Mouse (Mus musculus) forebrain, embryonic 14.5 days (tissue): ENCODE results near the gene Zfp821. TPM values are rescaled to one million over a fixed set of nuclear protein-coding genes. Genes with fewer than 3 reads are reported as not detected.
"Not testable (repeated sequence)": the region's sequence is repeated elsewhere in the genome, so short reads cannot be mapped to it uniquely, and the experiment has no call there.

ENCODE experiments used
- ATAC-seq: fragments of 200-750 bp; cut with Nextera tagmentation; 2 replicates; pipeline ENCODE4 v1.8.0; 2017; ENCODE audit warnings: mild to moderate bottlenecking, moderate library complexity
- DNase-seq: peaks from one replicate; pipeline ENCODE4 v3.0.0-alpha.2; 2015; ENCODE audit warnings: low spot score
- H3K27ac ChIP-seq: fragments of 300-500 bp; sonication (generic); 2 replicates; pipeline ENCODE4 v1.5.1; 2014; ENCODE audit warnings: low read depth, mild to moderate bottlenecking, control low read depth, low read length, moderate library complexity
- H3K27me3 ChIP-seq: fragments of 300-500 bp; sonication (generic); replicated peaks from 2 replicates; pipeline ENCODE4 v1.6.1; 2014; ENCODE audit warnings: low read length, control low read depth, mixed read lengths; ENCODE audit not compliant: control insufficient read depth, insufficient read depth
- H3K36me3 ChIP-seq: fragments of 300-500 bp; sonication (generic); 2 replicates; pipeline ENCODE4 v1.6.1; 2014; ENCODE audit warnings: low read length, control low read depth; ENCODE audit not compliant: control insufficient read depth, insufficient read depth
- H3K4me1 ChIP-seq: fragments of 300-500 bp; sonication (generic); 2 replicates; pipeline ENCODE4 v1.6.1; 2014; ENCODE audit warnings: antibody characterized with exemption, low read length, control low read depth; ENCODE audit not compliant: control insufficient read depth, insufficient read depth
- H3K4me2 ChIP-seq: fragments of 300-500 bp; sonication (generic); 2 replicates; pipeline ENCODE4 v1.6.1; 2014; ENCODE audit warnings: mild to moderate bottlenecking, control low read depth, low read length
- H3K4me3 ChIP-seq: fragments of 300-500 bp; sonication (generic); 2 replicates; pipeline ENCODE4 v1.5.1; 2014; ENCODE audit warnings: low read depth, low read length, control low read depth
- H3K9ac ChIP-seq: fragments of 300-500 bp; sonication (generic); 2 replicates; pipeline ENCODE4 v1.6.1; 2014; ENCODE audit warnings: mild to moderate bottlenecking, low read length, control low read depth, moderate library complexity
- H3K9me3 ChIP-seq: fragments of 300-500 bp; sonication (generic); replicated peaks from 2 replicates; pipeline ENCODE4 v1.6.1; 2016; ENCODE audit warnings: low read length, control low read depth, mixed read lengths; ENCODE audit not compliant: control insufficient read depth
- WGBS: fragments of 180-500 bp; shearing (Covaris S2); extraction: QIAGEN DNeasy Blood & Tissue Kit; methylation state at CpG from one replicate; pipeline ENCODE4 v1.1.7; 2014; 5-methylcytosine and 5-hydroxymethylcytosine counted together
- polyA plus RNA-seq: library from polyadenylated mRNA; unstranded; fragments of >200 nt; fragmentation: Nextera tagmentation; extraction: Ambion mirVana; gene quantifications from 2 replicates; pipeline ENCODE4 v1.2.1, GENCODE M21; 2014

The Zfp821 gene
- polyA plus RNA-seq, 1 experiment from 2014 or later: 73.9 TPM

GRCm38 (mm10) chr8:109737237-109738048, 32.1 kb downstream of the Zfp821 start, which contains the start of gene Atxn1l:
Gene Atxn1l (minus strand): TSS chr8:109737739.
- Histone ChIP-seq H3K9ac (peak within 1 kb of the TSS; percentile 98), H3K27me3 (no peaks in the 10 kb centered on the region), H3K4me2 (peak within 1 kb of the TSS; percentile 94), H3K9me3 (no peaks in the 10 kb centered on the region), H3K27ac (peak within 1 kb of the TSS; percentile 59; the same call in 1 of the 2 replicates), H3K36me3 (peaks cover 16% of the 10 kb centered on the region), H3K4me3 (peak within 1 kb of the TSS; percentile 95), H3K4me1 (peaks cover 10% of the 10 kb centered on the region)
- DNase-seq (peak; percentile 82), ATAC-seq (peak; percentile 92)
- under 1% methylated on average over 57 of the region's 59 CpGs for WGBS

- H3K9me3 ChIP-seq: no peaks in the 10 kb centered on the region
- peak overlapping the region; percentile 94 for H3K4me2 ChIP-seq
- 92% methylated on average over 1 of the region's 1 CpGs for WGBS
- H3K9ac ChIP-seq: peak overlapping the region; percentile 98; the same call in 1 of the 2 replicates
- H3K4me3 ChIP-seq: peak overlapping the region; percentile 95
- H3K27me3 ChIP-seq: no peaks in the 10 kb centered on the region
- peaks cover 11% of the 10 kb centered on the region for H3K36me3 ChIP-seq
- ATAC-seq (0 out of 2 replicates have a peak, but pooled peaks have one; percentile 23), DNase-seq (no peak)
- peaks cover 10% of the 10 kb centered on the region for H3K4me1 ChIP-seq
- no peak overlapping the region for H3K27ac ChIP-seq
Observed at GRCm38 (mm10) chr8:109738049-109738380, 32.7 kb downstream of the Zfp821 start.

- no peak for DNase-seq
- Histone ChIP-seq H3K4me2 (no peak overlapping the region), H3K9ac (no peak overlapping the region), H3K4me3 (no peak overlapping the region), H3K4me1 (no peaks in the 10 kb centered on the region), H3K27me3 (no peaks in the 10 kb centered on the region), H3K27ac (no peak overlapping the region), H3K9me3 (no peaks in the 10 kb centered on the region), H3K36me3 (no peaks in the 10 kb centered on the region)
- ATAC-seq: no peak
- WGBS: 94% methylated on average over 12 of the region's 12 CpGs
Observed at GRCm38 (mm10) chr8:109747468-109748199, 42.3 kb downstream of the Zfp821 start.

DNA sequence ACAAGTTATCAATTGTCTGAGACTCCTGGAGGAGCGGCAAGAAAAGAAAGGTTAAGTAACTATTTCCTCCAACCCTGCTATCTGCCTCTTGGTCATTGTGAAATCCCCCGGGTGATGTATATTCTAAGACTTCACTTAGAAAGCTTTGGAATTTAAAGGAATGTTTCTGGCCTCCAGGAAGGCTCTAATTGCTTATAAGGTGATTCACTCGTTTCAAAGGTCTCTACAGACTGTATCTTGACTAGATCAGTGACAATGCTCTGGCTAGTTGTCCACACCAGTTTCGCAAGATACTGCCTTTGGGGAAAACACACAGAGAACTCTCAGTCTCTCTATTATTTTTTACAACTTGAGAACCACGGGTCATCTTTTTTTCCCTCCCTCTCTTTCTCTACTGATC, 44.9 kb downstream of the Zfp821 start:
- Histone ChIP-seq H3K9ac (no peak overlapping the region), H3K4me3 (no peak overlapping the region), H3K27ac (no peak overlapping the region), H3K9me3 (no peaks in the 10 kb centered on the region), H3K4me2 (no peak overlapping the region), H3K4me1 (no peaks in the 10 kb centered on the region), H3K27me3 (no peaks in the 10 kb centered on the region), H3K36me3 (no peaks in the 10 kb centered on the region)
- WGBS: 60% methylated on average over 5 of the region's 5 CpGs
- DNase-seq: no peak
- no peak for ATAC-seq

GRCm38 (mm10) chr8:109750699-109751098, 45.4 kb downstream of the Zfp821 start:
- Histone ChIP-seq H3K4me1 (no peaks in the 10 kb centered on the region), H3K27ac (no peak overlapping the region), H3K36me3 (no peaks in the 10 kb centered on the region), H3K9ac (no peak overlapping the region), H3K27me3 (no peaks in the 10 kb centered on the region), H3K4me3 (no peak overlapping the region), H3K9me3 (no peaks in the 10 kb centered on the region), H3K4me2 (no peak overlapping the region)
- DNase-seq (no peak), ATAC-seq (no peak)
- 81% methylated on average over 12 of the region's 12 CpGs for WGBS

GRCm38 (mm10) chr8:109751731-109752485, 46.6 kb downstream of the Zfp821 start:
- no peaks in the 10 kb centered on the region for H3K4me1 ChIP-seq
- H3K4me2 ChIP-seq: no peak overlapping the region
- H3K36me3 ChIP-seq: no peaks in the 10 kb centered on the region
- H3K27ac ChIP-seq: no peak overlapping the region
- ATAC-seq (no peak), DNase-seq (no peak)
- no peak overlapping the region for H3K4me3 ChIP-seq
- H3K9me3 ChIP-seq: no peaks in the 10 kb centered on the region
- H3K27me3 ChIP-seq: no peaks in the 10 kb centered on the region
- H3K9ac ChIP-seq: no peak overlapping the region
- 90% methylated on average over 20 of the region's 20 CpGs for WGBS

DNA sequence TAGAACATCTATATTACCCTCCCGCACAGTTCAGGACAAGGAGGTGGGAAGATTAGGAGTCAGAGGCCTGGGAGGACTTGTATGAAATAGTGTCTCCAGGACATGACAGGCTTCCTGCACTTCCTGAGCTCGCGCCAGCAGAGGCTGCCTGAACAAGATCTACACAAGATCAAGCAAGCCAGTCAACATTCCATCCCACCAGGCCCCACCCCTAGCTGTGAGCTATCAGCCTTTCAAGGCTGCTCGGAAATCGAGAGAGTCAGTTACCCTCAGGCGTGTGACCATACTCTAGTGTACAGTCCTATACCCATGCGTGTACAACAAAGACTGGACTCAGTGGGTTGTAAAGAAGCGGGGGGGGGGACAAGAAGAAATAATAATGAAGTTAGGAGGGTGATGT, 49.4 kb downstream of the Zfp821 start:
- 90% methylated on average over 8 of the region's 8 CpGs for WGBS
- no peaks in the 10 kb centered on the region for H3K27me3 ChIP-seq
- no peak overlapping the region for H3K4me3 ChIP-seq
- no peaks in the 10 kb centered on the region for H3K9me3 ChIP-seq
- H3K9ac ChIP-seq: no peak overlapping the region
- no peaks in the 10 kb centered on the region for H3K4me1 ChIP-seq
- no peaks in the 10 kb centered on the region for H3K36me3 ChIP-seq
- DNase-seq (no peak), ATAC-seq (no peak)
- no peak overlapping the region for H3K4me2 ChIP-seq
- no peak overlapping the region for H3K27ac ChIP-seq

GRCm38 (mm10) chr8:109755554-109755953, 50.2 kb downstream of the Zfp821 start:
- H3K4me1 ChIP-seq, DNase-seq, H3K4me3 ChIP-seq, ATAC-seq, H3K27ac ChIP-seq, H3K4me2 ChIP-seq, H3K36me3 ChIP-seq, H3K27me3 ChIP-seq, H3K9ac ChIP-seq, H3K9me3 ChIP-seq: not testable (repeated sequence)
- 74% methylated on average over 4 of the region's 4 CpGs for WGBS
